Mouse (Mus musculus) c-Kit-positive CD71-negative TER-119-negative erythroid progenitor cells, embryonic 14.5 days (primary cell): ENCODE results near the gene Fam171a2.

Experiments
- DNase-seq: peaks from one replicate; pipeline ENCODE4 v3.0.0-alpha.2; 2013; ENCODE audit warnings: low read depth

Gene Fam171a2

DNA sequence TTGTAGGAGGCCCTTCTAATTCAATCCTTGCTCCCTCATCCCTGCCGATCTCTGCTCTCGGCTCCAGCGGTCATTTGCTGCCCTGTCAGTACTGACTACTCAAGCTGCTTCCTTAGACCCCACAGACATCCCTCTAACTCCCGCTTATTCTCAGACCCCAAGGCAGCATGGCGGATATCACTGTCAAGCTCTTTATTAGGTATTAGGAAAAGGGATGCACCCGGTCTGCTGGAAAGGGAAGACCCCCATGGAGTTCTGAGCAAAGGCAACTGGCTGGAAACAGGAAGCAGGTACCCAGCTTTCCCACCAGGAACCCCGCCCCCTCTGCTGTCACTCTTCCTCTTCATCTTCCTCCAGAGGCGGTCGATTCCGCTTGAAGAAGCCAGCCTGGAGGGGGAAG, 5.6 kb upstream of the Fam171a2 start:
- DNase-seq, result no peak

DNA sequence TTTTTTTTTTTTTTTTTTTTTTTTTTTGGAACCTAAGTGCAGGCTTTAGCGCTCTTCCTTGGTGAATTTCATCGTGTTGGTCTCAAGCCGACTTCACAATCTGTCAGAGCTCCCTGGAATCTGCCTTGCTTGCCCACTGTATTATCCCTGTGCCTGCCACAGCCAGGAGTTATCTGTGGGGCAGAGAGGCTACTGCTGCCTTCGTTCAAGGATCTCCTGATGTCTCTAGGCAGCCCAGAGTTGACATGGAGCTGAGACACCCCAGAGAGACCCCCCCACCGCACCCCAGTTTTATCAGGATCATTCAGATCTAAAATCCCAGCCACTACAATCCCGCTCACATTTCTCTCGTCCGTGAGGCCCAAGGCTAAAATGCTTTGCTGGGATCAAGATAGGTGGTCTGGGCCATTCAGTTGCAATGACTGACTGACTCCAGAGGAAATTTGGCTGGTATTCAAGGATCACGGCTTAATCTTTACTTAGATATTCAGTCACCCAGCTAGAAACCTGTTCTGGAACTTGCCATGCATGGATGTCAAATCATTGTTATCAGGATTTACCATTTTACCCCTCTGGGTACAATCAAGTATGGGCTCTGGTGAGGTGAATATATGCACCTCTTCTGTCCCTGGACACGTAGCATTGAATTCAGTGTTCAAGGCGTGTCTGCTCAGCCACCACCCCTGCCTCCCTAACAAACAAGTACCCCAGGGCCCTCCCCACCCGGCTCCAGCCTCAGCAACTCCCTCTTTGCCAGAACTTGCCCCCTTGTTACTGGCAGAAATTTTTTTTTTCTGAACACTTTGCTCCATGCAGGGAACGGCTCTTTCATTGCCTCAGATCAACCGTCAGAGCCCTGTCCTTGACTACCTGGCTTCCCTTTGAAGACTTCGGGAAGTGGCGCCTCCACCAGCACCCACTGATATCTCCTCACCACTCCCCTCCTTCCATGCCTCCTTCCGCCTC, 1.8 kb upstream of the Fam171a2 start:
- no peak for DNase-seq

- no peak for DNase-seq
Measured at GRCm38 (mm10) chr11:102448327-102448726, 845 bp upstream of the Fam171a2 start.

- no peak for DNase-seq
Measured at GRCm38 (mm10) chr11:102446581-102447461, 661 bp downstream of the Fam171a2 start.

DNA sequence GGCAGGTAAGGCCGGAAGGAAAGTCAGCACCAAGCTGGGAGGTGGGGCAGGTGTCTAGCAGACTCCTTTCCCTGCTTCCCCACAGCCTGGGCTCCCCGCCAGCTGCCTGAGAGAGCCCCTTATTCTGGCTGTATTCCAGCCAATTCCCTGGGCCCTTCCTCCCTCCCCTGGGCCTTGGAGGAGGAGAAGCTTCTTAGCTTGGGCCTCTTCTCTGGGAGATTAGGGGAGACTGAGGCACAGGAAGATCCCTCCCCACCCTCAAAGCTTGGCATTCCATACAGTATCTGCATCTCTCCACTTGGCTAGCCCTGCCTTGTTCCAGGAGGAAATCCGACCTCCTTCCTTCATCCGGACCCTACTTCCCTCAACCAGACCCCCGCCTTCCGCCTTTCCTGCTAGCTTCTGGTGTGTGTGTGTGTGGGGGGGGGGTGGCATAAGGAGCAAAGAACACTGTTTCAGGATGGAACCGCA, 1.6 kb downstream of the Fam171a2 start:
- no peak for DNase-seq

GRCm38 (mm10) chr11:102445264-102445890, 2.1 kb downstream of the Fam171a2 start:
- DNase-seq, result no peak

DNA sequence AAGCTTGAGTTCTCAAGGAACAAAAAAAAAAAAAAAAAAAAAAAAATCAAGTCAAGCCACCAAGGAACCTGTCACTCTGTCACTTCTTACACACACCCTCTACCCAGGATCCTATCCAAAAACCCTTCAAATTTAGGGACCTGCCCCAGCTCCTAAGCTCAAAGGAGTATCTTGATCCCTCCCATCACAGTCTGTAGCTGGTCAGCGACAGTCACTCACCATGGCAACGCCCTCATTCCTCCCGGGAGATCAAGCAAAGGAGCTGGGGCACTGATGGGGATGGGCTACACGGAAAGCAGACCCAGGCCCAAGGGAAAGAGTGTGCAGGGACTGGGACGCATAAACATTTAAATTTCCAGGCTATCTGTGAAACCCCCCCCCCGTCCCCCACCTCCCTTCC, 2.7 kb downstream of the Fam171a2 start:
- no peak for DNase-seq

GRCm38 (mm10) chr11:102444321-102444720, 3.2 kb downstream of the Fam171a2 start:
- DNase-seq, result no peak

DNA sequence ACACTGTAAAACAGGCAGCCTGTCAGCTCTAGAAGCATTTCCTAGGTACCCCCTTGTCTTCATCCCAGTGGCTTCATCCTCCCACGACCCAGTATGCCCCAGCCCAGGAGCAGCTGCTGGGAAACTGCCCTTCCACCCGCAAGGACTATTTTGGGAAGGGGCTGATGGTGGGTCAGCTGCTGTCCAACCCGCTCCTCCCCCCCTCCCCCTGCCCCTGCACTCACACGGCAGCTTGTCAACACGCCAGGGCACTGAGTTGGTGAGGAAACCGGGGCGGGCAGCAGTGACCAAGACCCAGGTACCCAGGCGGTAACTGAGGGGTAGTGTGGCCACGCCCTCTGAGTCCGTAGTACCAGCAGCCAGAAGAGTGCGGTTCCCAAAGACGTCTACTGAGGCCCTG, 3.7 kb downstream of the Fam171a2 start:
- DNase-seq, result no peak

GRCm38 (mm10) chr11:102442089-102442488, 5.4 kb downstream of the Fam171a2 start:
- no peak for DNase-seq

DNA sequence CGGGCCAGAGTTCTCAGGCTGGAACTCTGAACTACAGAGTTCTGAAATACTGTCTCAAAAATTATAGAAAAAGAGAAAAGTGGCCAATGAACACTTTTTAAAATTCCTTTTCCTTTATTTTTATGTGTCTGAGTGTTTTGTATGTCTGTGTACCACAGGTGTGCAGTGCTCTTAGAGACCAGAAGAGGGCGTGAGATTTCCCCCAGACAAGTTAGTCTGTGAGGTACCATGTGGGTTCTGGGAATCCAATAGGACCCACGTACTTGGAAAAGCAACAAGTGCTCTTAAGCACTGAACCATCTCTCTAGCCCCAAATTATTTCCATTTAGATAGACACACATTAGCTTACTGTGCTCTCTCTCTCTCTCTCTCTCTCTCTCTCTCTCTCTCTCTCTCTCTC, 6.0 kb downstream of the Fam171a2 start:
- DNase-seq, result no peak

- DNase-seq, result no peak
Measured at GRCm38 (mm10) chr11:102440255-102440654, 7.2 kb downstream of the Fam171a2 start.

DNA sequence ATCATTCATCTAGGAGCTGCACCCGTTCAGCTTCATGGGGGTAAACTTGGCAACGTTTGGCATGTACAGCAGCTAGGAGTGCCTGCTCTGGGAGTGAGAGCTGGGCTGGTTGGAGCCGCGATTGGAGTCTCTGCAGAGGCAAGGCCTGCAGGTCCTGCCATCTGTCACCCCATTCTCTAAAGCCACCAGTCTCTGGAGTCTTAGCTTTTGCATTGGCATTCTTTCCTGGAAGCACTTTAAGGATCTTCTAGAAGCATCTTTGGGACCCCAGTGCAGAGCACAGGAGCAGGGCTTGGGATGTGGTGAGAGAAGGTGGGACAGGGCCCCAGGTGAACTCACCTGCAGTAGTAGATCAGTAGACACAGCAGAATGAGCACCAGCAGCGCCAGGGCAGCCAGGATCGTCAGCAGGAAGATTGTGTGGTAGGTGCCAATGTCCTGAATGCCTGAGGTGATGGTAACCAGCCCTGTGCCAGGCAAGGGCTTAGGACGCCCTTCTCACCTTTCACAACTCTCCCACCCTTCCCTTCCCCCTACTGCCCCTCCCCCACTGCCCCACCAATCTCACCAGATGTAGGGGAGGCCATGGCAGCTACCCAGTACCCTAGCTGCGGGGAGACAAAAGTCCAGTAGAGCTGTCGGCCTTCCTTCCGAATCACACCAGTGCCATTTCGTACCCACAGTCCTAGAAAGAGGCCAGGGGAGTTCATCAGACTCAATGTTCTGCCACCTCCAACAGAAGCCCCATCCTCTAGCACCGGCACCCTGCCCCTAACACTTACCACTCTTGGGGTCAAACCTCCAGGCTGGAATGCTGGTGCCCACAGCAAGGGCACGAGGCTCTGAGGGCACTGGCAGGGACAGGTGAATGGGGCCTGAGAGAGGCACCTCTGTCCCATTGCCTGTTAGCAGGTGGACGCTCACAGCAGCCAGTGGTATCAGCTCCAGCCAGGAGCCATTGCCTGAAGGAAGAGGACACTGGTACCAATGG, 8.1 kb downstream of the Fam171a2 start:
- DNase-seq, result no peak

DNA sequence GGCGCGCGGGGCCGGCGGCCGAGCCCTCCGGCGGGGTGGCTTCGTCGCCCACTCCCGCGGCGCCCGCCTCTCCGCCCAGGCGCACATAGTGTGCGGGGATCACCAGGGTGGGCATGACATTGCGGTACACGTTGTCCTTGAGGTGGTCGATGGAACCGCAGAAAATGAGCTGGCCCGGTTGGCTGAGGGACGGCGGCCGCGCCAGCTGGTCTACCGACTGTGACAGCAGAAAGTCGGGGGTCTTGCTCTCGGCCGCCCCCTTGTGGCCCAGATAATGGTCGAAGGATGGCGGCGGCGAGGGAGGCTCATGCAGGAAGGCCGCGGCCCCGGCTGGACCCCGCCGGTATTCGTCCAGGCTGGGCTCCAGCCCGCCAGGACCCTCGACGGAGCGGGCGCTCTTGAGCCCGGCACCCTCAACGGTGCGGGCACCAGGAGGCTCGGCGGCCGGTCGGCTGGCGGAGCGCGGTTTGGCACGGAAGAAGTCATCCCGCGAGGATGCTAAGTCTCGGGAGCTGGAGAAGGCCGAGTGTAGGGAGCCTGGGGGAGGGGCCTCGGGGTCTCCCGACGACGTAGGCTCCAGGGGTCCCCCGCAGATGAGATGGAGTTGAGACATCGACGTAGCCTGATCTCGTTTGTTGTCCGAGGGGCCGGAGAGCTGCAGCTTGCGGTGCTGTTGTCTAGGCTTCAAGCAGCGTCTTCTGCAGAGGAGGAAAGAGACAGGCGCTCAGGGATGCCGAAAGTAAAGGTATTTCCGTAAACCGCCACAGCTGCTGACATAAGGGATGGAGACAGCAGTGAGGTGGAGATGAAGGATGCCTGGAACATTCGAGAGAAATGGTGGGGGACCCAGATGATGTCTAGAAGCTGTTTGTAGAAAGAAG, 9.0 kb downstream of the Fam171a2 start:
- no peak for DNase-seq

DNA sequence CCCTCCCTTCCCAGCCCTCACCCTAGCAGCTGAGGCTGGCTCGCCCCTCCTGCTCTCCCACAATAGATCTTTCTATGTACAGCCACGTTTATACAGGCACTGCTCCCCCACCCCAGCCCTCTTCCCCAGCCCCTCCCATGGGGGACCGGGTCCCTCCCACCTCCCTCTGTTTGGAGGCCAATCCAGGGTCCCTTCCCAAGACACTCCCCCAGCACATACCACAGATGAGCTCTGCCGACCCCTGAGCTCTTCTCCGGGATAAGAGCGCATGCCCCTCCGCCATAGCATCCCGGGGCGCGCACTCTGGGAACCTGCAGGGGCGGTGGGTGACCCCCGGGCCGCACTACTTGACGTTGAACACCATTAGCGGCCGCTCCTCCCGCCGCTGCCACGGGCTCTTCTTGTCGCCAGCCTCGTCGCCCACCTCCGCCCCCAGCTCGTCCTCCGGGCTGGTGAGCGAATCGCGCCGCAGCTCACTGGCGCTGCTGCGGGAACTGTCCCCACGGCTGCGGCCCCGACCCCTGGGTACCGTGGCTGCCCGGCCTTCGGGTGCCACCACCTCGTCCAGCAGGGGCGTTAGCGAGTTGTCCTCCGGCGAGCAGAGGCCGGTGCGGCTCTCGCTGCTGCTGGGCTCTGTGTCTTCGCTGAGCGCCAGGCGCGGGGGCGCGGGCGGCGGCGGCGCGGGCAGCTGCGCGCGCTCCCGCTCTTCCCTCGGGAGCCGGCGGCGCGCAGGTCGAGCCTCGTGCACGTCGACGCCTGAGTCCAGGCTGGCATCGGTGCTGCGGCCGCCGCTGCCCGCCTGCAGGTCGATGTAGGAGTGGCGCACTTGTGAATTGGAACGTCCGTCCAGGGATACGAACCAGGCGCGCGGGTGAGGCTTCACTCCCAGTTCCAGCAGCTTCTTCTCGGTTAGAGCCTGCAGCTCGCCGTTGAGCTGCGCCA, 10.1 kb downstream of the Fam171a2 start:
- no peak for DNase-seq

DNA sequence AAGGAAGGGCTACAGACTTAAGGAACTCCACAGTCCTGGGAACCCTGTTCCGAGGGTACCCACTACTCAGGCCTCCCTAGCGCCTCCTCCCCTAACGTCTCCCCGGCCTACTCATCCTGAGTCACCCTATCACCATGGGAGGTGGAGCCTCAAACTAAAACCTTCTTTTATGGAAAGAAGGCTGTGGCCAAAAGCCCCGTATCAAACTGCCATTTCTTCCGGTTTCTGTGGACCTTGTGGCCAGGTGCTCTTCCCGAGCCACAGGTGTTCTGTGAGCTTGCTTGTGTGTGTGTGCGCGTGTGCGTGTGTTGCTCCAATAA, 11.1 kb downstream of the Fam171a2 start:
- no peak for DNase-seq

- DNase-seq, result no peak
Measured at GRCm38 (mm10) chr11:102435754-102436470, 11.6 kb downstream of the Fam171a2 start.
